Mouse (Mus musculus): Measurements from ENCODE around the gene Slc17a8. TPM values are rescaled to one million over a fixed set of nuclear protein-coding genes. Genes with fewer than 3 reads are reported as not detected.
"Not testable (repeated sequence)": the region's sequence is repeated elsewhere in the genome, so short reads cannot be mapped to it uniquely, and the experiment has no call there.

The Slc17a8 gene
- not detected for total RNA-seq (2021)
- long read RNA-seq, experiment 1: 0 reads
- long read RNA-seq, experiment 2: 0 reads

GRCm38 (mm10) chr10:89621129-89621528 is at the start of gene Slc17a8:
TSS of gene Slc17a8 (minus strand) at chr10:89621253.
- no peak for DNase-seq (ENCODE audit: low spot score in 2 of 2)

DNA sequence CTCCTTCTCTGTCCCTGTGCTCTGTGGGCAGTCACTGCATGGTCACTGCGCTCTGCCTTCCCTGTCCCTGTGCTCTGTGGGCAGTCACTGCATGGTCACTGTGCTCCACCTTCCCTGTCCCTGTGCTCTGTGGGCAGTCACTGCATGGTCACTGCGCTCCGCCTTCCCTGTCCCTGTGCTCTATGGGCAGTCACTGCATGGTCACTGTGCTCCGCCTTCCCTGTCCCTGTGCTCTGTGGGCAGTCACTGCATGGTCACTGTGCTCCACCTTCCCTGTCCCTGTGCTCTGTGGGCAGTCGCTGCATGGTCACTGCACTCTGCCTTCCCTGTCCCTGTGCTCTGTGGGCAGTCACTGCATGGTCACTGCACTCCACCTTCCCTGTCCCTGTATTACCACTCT is 49.3 kb upstream of the Slc17a8 start:
- DNase-seq (ENCODE audit: low spot score in 2 of 2): not testable (repeated sequence)

GRCm38 (mm10) chr10:89667571-89667970 is 46.5 kb upstream of the Slc17a8 start:
- no peak for DNase-seq (ENCODE audit: low spot score in 2 of 2)

DNA sequence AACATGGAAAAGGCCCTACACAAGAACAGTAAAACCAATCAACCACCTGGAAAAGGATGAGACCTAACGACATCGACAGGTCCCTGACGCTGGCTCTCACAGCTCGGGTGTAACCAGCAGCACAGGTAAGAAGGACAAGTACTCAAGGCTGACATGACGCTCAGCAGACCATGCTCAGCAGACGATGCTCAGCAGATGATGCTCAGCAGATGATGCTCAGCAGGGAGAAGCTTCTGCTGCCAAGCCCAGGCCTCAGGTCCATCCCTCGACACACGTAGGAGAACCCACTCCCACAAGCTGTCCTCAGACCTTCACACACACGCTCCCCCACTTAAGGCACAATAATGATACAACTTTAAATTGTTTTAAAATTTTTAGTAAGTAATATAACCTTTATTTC is 44.6 kb upstream of the Slc17a8 start:
- no peak for DNase-seq (ENCODE audit: low spot score in 2 of 2)

- no peak for DNase-seq (ENCODE audit: low spot score in 2 of 2)
Observed at GRCm38 (mm10) chr10:89664977-89665645, 44.1 kb upstream of the Slc17a8 start.

GRCm38 (mm10) chr10:89656366-89656765 is 35.3 kb upstream of the Slc17a8 start:
- no peak for DNase-seq (ENCODE audit: low spot score in 2 of 2)

- DNase-seq (ENCODE audit: low spot score in 2 of 2): no peak
Observed at GRCm38 (mm10) chr10:89652912-89653311, 31.9 kb upstream of the Slc17a8 start.

DNA sequence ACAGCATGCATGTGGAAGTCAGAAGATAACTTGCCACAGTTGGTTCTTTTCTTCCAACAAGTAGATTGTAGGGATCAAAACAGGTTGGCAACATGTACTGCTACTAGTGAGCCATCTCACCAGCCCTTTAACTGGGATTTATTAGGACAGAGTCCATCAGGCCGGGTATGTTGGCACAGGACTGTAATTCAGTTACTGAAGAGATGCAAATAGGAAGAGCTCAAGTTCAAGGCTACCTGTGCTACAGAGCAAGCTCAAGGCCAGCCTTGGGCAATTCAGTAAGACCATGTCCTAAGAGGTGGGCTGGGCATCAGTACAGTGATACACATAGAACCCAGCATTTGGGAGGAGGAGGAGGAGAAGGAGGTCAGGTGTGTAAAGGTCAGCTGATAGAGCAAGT is 30.6 kb upstream of the Slc17a8 start:
- no peak for DNase-seq (ENCODE audit: low spot score in 2 of 2)

GRCm38 (mm10) chr10:89646918-89647317 is 25.9 kb upstream of the Slc17a8 start:
- DNase-seq (ENCODE audit: low spot score in 2 of 2): no peak

- DNase-seq (ENCODE audit: low spot score in 2 of 2): no peak
Observed at GRCm38 (mm10) chr10:89637001-89637400, 15.9 kb upstream of the Slc17a8 start.

DNA sequence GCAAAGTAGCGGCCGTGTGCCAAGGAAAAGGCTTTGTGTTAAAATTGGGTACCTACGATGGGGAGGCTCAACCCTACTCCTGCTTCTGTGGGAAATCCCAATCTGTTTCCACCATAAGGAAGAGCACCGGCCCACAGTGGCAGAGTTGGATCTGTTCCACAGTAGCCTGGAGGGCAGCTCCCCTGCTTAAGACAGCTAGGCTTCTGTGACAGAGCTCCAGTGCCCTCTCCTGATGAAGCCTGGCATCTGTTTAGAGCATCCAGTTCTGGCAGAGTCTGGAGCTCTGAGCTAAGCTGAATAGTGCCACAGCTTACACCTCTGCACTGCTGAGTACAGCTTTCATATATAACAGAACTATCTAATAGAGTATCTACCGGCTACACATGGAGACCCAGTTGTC is 14.0 kb upstream of the Slc17a8 start:
- DNase-seq (ENCODE audit: low spot score in 2 of 2): no peak

- no peak for DNase-seq (ENCODE audit: low spot score in 2 of 2)
Observed at GRCm38 (mm10) chr10:89633736-89634426, 12.8 kb upstream of the Slc17a8 start.

GRCm38 (mm10) chr10:89633121-89633520 is 12.1 kb upstream of the Slc17a8 start:
- no peak for DNase-seq (ENCODE audit: low spot score in 2 of 2)

DNA sequence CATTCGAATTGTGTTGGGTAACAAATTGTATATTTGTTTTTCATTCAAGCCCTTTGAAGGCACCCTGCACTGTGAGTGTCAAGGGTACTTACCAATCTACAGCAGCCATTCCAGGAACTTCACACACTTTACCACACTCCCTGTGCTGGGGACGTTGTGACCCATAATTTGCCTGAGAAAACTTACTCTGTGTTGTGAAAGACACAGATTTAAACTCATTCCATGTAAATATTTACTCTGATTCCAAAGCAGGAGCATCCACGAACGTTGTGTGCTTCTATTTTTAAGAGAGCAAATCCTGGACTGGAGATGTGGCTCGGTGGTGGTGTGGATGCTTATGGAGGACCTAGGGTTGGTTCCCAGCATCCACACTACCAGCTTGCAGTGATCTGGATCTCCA is 10.8 kb upstream of the Slc17a8 start:
- DNase-seq (ENCODE audit: low spot score in 2 of 2): no peak

DNA sequence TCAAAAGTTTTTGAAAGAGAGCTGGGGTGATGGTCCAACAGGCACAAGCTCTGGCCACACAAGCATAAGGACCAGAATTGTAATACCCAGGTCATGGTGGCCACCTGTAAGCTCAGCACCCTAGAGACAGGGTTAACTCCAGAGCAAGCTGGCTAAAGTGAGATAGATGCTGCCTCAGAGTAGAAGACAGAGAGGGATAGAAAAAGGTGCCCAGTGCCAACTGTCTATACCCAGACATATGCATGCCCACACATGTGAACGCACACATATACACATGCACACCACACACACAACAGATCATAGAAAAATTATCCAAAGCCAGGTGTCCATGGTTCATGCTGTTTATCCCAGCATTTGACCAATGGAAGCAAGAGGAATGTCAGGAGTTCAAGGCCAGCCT is 9.5 kb upstream of the Slc17a8 start:
- no peak for DNase-seq (ENCODE audit: low spot score in 2 of 2)

- peak in 1 of 2 experiments; percentile 45 for DNase-seq (ENCODE audit: low spot score in 2 of 2)
Observed at GRCm38 (mm10) chr10:89630052-89630451, 9.0 kb upstream of the Slc17a8 start.

DNA sequence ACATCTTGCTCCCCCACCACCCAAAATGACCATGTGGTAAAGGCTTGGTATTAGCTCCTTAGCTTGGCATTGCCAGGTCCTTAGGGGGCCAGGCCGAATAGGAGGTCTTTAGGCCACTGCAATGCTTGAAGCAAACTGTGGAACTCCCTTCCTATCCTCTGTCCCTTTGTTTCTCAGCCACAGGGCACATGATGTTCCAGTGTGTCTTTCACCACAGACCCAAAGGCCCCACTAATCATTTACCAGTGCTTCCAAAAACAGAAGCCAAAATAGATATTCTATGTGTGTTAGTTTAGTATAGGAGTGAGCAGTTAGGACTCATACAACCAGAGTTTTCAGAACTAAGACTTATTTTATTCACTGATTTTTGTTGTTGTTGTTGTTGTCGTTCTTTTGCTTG is 5.7 kb upstream of the Slc17a8 start:
- DNase-seq (ENCODE audit: low spot score in 2 of 2): no peak

GRCm38 (mm10) chr10:89624196-89624595 is 3.1 kb upstream of the Slc17a8 start:
- DNase-seq (ENCODE audit: low spot score in 2 of 2): no peak

- DNase-seq (ENCODE audit: low spot score in 2 of 2): peak in 1 of 2 experiments; percentile 5
Observed at GRCm38 (mm10) chr10:89599311-89599710, 21.7 kb downstream of the Slc17a8 start.

DNA sequence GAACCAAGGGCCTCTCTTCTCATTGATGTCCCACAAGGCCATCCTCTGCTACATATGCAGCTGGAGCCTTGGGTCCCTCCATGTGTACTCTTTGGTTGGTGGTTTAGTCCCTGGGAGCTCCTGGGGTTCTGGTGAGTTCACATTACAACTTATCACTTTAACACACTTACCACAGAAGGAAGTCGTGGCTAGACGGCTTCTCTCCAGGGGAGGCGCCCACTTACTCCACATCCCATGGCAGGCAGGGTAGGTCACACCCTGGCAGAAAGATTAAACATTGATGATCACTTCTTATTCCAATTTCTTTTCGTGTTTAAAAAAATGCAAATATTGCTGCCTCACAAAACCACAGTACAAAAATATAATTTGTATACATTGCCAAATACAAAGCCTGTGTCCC is 23.8 kb downstream of the Slc17a8 start:
- no peak for DNase-seq (ENCODE audit: low spot score in 2 of 2)

DNA sequence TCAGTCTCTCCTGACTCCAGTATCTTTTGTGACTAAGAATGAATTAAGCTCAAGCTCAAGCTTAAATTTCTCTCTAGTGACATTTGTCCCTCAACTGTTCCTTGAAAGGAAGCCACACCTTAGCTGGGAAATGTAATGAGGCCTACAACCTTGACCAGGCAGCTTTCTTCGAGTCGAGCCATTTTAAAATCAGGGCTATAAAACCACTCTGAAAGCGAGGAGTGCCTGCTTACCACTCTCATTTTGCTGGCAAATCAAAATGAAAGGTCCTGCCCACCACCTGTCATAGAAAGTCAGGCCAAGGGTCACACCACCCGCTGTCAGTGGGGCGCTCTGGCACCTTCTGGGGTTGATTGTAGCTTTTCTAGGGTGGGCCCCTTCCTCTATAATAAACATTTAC is 25.1 kb downstream of the Slc17a8 start:
- DNase-seq (ENCODE audit: low spot score in 2 of 2): no peak

DNA sequence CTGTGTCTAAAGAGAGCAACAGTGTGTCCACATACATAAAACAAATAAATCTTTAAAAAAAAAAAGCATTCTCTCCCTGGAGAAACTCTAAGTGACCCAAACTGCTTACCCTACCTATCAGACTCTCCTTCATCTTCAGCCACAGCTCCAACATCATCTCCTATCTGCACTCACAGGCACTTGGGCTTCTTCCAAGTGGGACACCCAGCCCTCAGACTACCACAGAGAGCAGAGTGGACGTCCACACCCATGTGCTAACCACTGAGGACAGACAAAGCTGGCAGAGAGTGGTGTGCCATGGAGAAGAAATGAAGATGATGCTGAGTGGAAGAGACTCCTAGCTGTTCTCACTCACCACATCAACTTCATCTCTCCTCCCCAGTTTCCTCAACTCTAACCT is 25.5 kb downstream of the Slc17a8 start:
- DNase-seq (ENCODE audit: low spot score in 2 of 2): no peak

- no peak for DNase-seq (ENCODE audit: low spot score in 2 of 2)
Observed at GRCm38 (mm10) chr10:89594309-89594708, 26.7 kb downstream of the Slc17a8 start.
